Mouse (Mus musculus) ovary, postnatal 36 days (tissue): ENCODE results near the gene Ptpn3.
"Not testable (repeated sequence)": the region's sequence is repeated elsewhere in the genome, so short reads cannot be mapped to it uniquely, and the experiment has no call there.

Experiments
- DNase-seq: peaks from one replicate; pipeline ENCODE4 v3.0.0; 2022; ENCODE audit warnings: low spot score, mixed read lengths

Ptpn3 gene

DNA sequence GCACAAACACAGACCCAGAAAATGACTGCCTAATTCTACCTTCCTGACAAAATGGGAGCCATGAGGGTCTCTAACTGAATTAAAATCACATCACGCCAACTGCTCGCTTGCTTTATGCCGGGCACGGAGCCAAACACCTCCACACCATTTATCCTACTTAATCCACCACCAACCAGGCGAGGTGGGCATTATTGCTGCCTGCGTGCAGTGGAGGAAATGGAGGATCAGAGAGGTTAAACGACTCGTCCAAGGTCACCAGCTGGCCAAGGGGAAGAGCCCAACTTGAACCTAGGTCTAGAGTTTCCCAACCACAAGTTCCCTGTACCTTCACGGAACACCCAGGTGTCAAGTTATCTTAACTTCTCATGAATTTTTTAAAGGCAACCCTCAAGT lies 2.3 kb downstream of the Ptpn3 start:
- DNase-seq: no peak

DNA sequence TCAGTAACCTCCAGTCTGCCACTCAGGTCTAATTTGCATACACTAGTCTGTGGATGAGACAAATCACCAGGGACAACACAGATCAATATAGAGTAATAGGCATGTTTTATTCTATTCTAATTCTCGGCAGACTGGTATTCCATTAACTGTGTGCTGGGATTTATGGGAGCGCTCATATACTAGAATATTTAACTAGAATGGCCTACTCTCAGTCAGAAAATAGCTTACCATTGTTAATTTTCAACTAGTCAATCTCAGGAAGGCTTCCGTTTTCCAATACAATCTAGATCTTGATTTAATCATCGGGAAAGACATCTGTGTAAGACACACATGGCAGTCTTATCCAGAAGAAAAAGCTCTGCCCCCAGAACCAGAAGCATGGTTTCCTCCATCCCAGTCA lies 3.5 kb downstream of the Ptpn3 start:
- no peak for DNase-seq

DNA sequence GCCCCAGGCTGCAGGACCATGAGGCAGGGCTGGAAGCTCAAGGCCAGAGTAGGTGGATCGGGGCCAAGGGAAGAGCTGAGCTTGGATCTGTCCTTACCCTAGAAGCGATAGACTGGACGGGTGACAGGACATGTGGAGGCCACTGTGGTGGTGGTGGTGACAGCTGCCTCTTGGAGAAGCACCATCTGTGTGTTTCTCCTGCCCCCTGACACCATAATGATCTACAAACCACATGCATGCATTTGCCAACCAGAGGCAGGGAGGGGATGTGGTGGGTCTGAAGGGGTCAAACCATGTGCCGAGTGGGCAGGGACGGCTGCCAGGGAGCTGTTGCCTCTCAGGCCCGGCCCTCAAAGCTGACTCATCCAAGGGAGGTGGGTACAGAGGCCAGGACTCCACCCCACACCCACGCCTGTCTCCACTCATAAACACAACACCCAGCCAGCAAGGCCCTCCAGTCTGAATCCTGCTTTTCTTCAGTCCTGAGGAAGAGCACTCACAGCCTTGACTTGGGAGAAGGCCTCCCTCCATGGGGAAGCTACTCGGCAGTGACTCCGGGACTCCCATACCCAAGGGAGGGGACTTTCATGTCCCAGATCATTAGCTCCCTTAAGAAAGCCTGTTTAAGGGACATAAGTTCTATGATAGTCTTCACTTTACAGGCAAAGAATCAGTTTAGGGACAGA lies 6.5 kb downstream of the Ptpn3 start:
- DNase-seq: peak; percentile 79

DNA sequence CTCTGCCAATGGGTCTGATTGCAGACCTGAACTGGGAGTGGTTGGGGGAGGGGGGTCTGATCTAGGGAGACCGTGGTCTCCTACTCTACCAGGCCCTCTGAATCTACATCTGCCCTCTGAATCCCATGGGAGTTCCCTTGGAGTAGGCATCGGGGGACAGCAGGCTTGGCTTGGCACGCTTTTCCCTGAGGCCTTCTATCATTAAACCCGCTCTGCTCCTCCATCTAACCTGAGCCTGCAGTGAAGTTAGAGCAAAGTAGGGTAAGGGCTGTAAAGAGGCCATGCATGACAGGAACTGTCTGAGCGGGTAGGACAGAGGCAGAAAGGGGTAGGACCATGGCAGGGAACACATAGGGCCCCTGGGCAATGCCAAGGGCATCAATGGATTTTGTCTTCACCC lies 9.0 kb downstream of the Ptpn3 start:
- DNase-seq: no peak

DNA sequence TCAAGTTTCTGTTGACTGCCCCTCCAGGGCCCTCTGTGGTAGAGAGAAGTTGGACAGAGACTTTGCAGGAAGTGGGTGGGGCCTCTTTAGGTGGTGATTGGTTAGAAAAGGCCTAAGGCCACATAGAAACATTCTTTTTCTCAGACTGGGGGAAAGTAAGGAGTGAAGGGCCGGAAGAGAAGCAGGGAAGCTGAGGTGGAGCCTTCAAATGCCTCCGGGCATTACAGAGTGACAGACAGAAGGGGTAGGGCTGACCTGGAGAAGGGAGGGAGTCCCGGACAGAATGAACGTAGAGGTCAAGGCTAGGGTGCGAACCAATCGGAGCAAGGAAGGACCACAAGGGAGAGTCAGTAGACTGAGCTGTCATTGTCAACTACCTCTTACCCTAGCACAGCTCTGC lies 11.6 kb downstream of the Ptpn3 start:
- no peak for DNase-seq

DNA sequence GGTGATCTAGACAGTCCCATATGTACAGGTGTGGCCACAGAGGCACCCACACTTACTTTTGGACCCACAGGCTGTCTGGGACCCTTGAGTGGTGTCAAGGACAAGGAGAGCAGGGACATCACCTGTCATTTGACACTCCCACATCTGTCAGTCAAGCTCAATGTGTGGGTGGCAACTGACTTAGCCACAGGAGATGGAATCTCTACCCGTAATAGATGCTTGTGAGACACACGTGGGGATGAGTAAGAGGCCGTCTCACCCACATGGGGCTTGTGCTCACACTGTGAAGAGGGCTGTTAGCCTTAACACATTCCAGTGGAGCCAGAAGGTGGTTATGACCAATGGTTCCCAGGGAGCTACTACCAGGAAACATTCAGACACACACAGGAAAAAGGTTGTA lies 13.8 kb downstream of the Ptpn3 start:
- DNase-seq: no peak

DNA sequence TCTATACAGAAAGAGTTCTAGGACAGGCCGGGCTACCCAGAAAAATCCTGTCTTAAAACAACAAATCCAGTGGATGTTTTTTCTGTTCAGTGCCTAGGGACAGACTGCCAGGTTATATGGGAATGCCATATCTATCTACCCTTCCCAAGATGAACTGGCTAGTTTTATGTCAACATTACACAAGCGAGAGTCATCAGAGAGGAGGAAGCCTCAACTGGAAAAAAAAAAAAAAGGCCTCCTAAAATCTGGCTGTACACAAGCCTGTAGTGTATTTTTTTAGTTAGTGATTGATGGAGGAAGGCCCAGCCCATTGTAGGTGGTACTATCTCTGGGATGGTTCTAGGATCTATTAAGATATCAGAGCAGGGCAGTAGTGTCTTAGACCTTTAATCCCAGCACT lies 16.4 kb downstream of the Ptpn3 start:
- DNase-seq: no peak

DNA sequence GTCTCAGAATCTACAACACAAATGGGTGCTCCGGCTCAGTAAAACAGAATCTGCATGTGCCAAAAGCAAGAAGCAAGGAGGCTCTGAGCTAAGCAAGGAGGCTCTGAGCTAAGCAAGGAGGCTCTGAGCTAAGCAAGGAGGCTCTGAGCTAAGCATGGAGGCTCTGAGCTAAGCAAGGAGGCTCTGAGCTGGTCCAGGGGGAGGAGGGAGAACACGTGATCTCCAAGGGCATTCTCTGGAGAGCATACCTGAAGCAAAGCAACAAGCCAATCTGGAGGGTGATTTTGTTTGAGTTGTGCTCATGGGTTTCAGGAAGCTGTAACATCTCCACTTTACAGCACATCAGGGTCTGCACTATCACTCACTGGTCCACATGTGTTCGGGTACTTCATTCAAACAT lies 18.4 kb downstream of the Ptpn3 start:
- DNase-seq: no peak

DNA sequence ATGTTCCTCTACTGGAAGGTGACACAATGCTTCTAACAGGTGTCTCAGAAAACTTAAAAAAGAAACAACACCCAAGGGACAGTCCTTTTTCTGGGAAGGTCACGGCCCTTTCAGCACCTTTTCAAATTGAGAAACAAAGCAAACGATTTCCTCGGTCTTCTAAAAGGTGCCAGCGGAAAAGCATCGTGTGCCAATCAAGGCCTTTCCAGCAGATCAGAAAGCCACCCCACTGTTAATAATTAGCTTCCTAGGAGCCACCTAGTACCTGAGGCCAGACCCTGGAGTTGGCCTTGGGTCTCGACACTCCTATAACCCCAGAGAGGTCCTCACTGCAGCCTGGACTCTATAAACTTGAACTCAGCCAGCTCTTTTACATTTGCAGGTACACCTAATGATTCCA lies 19.0 kb downstream of the Ptpn3 start:
- DNase-seq: no peak

DNA sequence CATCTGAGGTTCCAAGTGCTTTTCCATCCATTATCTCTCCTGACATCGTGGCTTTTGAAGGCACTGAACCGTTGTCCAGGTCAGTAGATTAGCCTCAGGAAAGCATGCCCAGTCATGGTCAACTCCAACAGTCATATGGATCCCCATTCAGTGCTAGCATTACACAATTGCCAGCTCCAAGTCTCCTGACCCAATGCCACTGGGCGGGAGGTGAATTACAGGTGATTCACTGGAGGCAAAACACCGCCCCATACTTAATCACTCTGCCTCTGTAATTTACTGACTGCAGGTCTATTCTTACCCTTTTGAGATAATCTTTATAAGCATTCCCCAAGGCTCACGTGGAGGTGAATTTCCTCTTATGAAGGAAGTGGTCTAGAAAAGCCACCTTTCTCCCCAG lies 19.5 kb downstream of the Ptpn3 start:
- DNase-seq: no peak

DNA sequence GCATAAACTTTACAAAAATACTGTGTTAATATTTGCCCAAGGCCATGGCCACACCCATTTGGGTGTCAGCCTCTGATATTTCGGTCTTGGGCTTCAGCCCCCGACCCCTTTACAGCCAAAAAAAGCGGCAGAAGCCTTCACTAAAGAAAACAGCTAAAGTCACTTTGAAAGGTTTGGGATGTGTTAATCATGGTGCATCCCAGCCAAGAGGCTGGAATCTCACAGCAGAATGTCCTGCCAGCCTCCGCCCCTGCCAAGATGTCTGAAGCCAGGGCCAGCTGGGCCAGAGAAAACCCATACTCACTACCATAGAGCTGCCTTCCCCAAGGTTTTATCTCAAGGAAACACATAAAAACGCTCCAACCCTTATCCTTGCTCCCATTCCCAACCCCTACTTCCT lies 20.7 kb downstream of the Ptpn3 start:
- peak; percentile 53 for DNase-seq

DNA sequence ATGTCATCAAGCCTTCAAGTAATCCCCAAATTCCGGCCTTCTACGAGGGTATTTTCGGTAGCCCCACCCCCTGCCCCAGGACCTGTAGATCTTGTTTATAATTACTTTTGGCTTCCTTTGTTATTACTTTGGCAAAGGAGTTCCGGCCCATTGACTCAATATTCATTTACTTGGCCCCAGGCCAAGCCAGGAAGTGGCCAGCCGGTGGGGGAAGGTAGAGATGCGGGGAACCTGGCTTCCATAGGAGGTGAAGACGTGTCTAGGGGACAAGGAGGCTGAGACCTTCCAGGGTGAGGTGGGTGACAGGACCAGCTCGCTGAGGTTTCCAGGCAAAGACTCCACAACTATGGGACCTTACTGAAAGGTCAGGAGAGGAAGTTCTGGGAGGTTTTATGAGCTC lies 22.4 kb downstream of the Ptpn3 start:
- no peak for DNase-seq

DNA sequence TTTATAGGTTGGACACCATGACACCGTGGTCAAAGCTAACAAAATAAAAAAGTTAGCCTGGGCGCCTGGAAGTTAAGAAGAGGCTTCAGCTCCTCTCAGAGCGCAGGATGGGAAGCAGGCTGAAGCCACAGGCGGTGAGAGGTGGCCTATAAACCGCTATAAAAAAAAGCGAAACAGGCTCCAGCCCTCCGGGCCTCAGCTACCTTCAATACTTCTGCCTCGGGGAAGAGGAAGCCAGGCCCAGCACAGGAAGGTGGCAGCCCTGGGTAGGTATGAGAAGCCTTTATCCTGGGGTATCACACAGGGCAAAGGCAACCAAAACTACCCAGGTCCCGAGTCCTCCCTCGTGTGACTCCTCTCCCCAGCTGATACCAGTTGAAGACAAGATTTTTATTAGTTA lies 22.8 kb downstream of the Ptpn3 start:
- no peak for DNase-seq

DNA sequence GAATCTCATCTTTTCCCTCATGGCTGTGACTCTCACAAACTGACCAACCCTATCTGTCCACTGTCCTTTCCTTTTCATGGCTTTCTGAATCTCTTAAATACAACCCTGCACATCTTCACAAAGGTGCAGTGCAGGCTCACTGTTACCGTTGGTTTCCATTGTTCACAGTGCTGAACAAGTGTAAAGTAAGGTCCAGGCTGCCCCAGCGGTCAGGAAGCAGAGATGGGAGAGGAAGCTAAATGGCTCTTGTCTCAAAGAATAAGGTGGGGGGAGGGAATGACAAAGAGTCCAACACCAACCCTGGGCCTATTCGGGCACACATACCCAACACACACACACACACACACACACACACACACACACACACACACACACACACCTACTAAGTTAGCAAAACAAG lies 24.0 kb downstream of the Ptpn3 start:
- DNase-seq: no peak

DNA sequence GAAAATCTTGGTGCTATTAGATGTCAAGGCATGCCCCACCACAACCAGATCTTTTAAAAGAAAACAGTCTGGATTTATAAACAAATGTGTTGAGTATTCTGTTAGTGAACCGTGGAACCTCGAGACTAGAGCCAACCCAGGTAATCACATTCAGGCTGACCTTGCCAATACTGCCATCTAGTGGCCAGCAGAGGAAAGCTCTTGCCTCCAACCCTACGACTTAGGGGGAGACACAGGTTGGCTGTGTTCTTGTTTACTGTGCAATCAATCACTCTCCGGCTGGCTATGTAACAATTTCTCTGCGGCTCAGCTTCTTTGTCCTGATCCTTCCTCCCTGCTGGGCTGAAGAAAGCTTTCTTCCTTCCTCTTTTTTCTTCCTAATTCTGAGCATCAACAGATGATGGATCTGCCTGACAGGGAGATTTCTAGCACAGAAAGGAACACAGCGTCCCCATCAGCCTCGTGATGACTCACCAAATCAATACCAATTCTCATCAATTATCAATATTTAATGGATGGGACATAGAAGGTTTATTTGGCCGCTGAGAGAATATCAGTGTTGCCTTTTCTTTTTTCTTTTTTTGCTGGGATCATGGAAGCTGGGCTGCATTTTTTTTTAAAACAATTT lies 26.4 kb downstream of the Ptpn3 start:
- DNase-seq: peak; percentile 57

DNA sequence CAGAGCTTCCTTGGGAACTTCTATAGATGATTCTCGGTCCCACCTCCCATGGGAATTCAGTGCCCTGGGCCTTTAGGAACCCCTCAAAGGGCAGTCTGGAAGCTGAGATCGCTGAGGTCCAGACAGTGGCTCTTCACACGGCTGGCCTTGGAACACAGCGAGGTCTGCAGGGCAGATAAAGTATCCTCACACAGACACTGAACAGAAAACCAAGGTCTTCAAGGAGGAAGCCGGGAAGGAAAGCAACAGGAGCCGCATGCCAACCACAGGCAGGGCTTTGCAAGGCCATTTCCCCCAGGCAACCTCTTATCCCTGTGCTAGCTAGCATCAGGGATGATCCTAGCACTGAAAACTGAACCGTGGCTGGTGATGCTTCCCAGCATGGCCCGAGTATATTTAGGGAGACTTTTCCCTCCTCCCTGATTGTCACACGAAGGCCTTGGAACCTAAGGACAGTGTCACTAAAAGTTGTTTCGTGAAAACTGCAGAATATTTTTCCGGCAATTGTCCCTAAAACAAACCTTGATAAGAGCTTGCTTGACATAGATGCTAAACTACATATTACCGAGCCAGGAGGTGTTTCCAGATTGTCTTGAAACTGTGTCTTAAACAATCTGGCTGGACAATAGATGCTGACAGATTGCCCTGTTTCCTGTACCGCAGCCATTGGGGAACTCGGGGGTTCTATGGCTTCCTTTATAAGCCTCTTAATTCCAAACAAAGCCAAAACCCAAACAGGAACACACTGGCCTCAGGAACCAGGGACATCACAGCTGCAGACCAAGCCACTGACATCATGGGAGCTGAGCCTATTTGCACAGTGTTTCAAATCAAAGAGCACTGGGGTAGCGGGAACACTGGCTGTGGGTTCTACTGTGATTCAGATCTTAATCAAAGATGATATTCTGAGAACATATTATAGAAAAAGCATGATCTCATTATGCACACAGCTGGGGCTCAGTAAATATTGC lies 27.8 kb downstream of the Ptpn3 start:
- peak; percentile 56 for DNase-seq

DNA sequence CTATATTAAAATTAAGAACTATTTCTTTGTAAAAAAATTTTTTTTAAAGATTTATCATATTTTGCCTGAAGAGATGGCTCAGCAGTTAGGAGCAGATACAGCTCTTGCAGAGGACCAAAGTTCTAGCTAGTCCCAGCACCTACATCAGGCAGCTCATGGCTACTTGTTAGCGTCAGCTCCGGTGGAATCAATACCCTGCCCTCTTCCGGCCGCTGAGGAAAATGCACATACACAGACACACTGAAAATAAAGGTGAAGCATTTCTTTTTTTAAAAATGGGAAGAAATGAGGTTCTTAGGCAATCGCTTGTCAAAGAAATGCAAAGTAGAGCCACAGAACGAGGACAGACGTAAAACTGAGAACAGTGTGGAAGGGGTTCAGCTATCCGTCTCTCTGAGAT lies 30.6 kb downstream of the Ptpn3 start:
- DNase-seq: no peak

DNA sequence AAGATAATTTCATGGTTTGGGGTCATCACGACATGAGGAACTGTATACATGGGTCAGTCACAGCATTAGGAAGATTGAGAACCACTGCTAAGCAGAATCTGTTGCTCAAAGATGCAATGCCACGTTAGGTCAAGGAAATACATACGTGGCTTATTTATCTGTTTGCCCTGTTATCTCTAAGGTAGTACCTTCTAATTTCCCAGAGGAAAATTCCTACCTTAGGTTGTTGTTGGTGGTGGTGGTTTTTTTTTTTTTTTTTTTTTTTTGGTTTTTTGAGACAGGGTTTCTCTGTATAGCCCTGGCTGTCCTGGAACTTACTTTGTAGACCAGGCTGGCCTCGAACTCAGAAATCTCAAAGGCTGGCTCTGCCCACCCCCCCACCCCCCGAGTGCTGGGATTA lies 31.1 kb downstream of the Ptpn3 start:
- not testable (repeated sequence) for DNase-seq

DNA sequence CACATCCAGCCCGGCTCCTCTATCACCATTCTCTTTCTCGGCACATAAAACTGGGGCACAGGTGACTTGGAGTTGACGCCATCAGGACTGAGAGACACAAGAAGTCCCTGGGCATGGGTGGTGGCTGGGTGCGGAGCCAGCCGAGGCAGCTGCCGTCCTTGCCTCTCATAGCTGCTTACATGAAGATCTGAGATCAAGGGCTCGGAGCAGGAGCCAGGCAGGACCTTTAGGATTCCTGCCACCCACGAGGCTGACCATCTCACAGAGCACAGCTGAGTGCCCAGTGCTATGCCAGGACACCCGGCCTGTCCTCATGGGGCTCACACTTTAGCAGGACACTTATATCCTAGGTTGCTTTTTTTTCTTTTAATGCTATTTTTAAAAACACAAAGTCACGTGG lies 32.3 kb downstream of the Ptpn3 start:
- DNase-seq: no peak

DNA sequence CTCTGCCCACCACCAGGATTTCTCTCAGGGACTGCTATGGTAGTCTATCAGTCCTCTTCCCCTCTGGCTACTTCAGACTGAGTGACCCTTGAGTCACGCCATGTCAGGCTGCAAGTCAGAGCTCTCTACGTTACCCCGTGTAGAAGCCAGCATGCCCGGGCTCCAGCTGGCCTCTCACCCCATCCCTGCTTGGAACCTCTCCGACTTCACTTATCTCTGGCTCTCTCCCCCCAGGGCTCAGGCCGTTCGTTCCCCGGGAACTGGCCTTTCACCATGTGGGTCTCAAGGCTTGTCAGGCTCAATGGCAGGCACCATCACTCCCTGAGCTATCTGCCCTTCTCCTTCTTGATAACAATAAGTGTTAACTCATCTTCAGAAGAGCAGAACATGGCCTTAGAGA lies 33.3 kb downstream of the Ptpn3 start:
- peak; percentile 41 for DNase-seq

DNA sequence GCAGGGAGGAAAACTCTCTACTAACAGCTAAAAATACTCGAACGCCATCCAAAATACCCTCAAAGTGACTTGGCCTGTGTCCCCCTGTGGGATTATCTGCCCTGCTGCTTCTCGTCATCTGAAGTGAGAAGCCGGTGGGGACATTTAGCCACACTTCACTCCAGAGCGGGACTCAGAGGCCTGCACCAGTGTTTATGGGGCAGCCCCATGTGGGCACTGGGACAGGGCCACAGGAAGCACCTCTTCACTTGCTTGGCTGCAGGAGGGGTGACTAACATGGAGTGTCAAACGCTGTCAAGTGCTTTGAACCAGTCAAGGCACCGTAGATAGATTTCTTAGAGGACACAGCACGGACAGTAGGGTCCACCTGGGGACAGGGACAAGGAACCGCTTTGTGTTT lies 35.2 kb downstream of the Ptpn3 start:
- DNase-seq: no peak

DNA sequence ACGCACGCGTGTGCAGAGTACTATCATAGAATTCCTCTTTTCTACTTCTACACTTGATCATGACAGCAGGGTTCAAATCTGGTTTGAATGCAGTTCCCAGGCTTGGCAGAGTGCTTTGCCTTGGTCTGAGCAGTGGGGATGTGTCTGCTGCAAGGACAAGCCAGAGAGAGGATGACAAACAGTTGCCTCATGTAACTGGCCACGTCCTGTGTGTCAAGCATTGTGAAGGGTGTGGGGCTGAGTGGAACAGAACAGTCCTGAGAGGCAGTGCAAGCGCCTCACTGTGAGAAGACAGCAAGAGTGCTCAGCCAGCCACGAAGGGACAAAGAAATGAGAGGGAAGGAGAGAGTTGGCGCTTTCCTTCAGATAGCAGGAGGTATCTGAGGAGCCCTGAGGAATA lies 37.9 kb downstream of the Ptpn3 start:
- DNase-seq: no peak

DNA sequence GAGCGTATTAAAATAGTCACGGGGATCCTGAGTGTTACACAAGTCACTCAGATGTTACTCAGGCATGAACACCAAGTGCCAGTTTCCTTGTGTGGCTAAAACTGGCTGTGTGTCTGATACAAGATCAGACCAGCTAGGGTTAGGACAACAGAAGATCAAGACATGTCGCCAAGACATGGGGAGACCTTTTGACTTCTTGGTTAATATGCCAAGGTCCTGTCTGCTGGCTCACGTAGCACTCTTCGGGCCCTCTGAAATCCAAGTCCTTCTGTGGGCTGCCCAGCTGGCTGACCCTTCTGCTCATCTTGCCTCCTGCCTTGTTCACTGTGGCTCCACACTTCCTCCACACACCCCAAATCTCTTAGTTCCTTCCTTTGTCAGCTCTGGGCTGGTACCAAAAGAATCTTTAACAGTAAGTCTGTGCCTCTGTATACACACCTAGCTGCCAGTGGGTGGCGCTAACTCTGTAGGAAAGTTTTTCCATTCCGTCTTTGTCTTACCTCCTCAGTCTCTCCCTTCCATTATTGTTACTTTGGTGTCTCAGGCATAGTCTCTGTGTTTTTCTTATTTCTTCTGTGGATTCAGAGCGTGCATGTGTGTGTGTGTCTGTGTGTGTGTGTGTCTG lies 38.5 kb downstream of the Ptpn3 start:
- peak; percentile 35 for DNase-seq
